Mouse (Mus musculus): ENCODE measurements around the gene Zfy1.
"Not testable (repeated sequence)": the region's sequence is repeated elsewhere in the genome, so short reads cannot be mapped to it uniquely, and the experiment has no call there.

The Zfy1 gene

GRCm38 (mm10) chrY:797309-797708 is at the start of gene Zfy1:
TSS of gene Zfy1 (minus strand) at chrY:797409.
- in situ Hi-C loops (cut with MboI, MseI) = not testable (repeated sequence)

- in situ Hi-C loops (cut with MboI, MseI) = no loop called here
Observed at GRCm38 (mm10) chrY:818396-818795, 21.2 kb upstream of the Zfy1 start, which contains the start of gene Uba1y. TSS of gene Uba1y (plus strand) at chrY:818649.

GRCm38 (mm10) chrY:808991-809661 is 11.9 kb upstream of the Zfy1 start:
- in situ Hi-C loops (cut with MboI, MseI) = no loop called here

All from regulatory T cell (primary cell).